Mouse (Mus musculus): ENCODE data around the gene Il2rb. TPM values are rescaled to one million over a fixed set of nuclear protein-coding genes. Genes with fewer than 3 reads are reported as not detected.

Il2rb gene
- total RNA-seq, 2 experiments from 2014 or later, result not detected

Other genes with a start within 250 kb of the Il2rb start
- under 1 TPM; 0.31 to 0.44 TPM for gene Csf2rb2, start 189.6 kb downstream of the Il2rb start, total RNA-seq (2021)
- 1 to 10 TPM in 1 of 2 experiments, under 1 TPM in 1; 0.69 to 1.2 TPM for gene Csf2rb, start 169.5 kb downstream of the Il2rb start, total RNA-seq (2021)
- not detected for gene Tex33, start 99.4 kb downstream of the Il2rb start, total RNA-seq (2021)
- 10 to 100 TPM; 22.1 to 24.1 TPM for gene Tst, start 89.4 kb downstream of the Il2rb start, total RNA-seq (2021)
- 10 to 100 TPM; 55.3 to 59.5 TPM for gene Mpst, start 88.9 kb downstream of the Il2rb start, total RNA-seq (2021)
- 10 to 100 TPM; 14.2 to 15.9 TPM for gene Kctd17, start 66.7 kb downstream of the Il2rb start, total RNA-seq (2021)
- not detected for gene Tmprss6, start 26.6 kb downstream of the Il2rb start, total RNA-seq (2021)
- 10 to 100 TPM in 1 of 2 experiments, 1 to 10 TPM in 1; 9.4 to 11.2 TPM for gene C1qtnf6, start 36.1 kb upstream of the Il2rb start, total RNA-seq (2021)
- not detected for gene Sstr3, start 49.4 kb upstream of the Il2rb start, total RNA-seq (2021)
- gene Rac2, start 77.5 kb upstream of the Il2rb start, total RNA-seq (2021), result 1 to 10 TPM in 1 of 2 experiments, under 1 TPM in 1; 0.42 to 1.4 TPM
- gene Cyth4, start 101.8 kb upstream of the Il2rb start, total RNA-seq (2021), result 1 to 10 TPM; 2.0 to 2.1 TPM
- gene Elfn2, start 223.5 kb upstream of the Il2rb start, total RNA-seq (2021), result under 1 TPM; 0.02 to 0.08 TPM